Mouse (Mus musculus) 416B (cell line): ENCODE measurements around the gene Zfp710.

Source experiments
- DNase-seq: peaks from one replicate; pipeline ENCODE4 v3.0.0; 2011; ENCODE audit warnings: low read depth

Gene Zfp710

GRCm38 (mm10) chr7:80057781-80058180 is 33.2 kb downstream of the Zfp710 start:
- DNase-seq, result no peak

DNA sequence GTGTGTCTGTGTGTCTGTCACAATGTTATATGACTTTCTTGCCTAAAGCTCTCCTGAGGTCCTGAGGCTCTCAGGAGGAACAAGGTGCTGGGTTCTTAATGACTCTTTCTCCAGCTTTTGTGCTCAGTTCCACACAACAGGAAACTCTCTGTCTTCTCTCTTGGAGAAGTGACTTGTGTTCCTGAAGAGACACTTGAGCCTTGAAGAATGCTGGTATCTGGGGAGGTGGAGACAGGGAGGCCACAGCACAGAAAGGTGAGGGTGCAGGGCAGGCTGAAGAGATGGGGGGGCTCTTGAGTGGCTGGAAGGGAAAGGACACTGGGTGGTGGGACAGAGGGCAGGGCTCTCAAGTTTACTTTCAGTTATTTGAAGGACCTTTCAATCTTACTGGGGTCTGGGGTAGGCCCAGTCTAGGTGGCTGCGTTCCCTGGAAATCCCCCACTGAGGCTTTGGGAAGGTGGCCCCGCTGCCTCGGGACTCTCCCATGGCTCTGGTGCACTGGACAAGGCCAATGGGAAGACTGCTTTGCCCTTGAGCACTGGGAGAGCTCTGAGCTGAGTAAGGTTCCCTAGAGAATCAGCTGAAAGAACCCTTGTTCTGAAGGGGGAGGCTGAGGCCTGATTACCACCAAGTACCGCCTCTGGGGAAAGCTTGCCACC is 33.9 kb downstream of the Zfp710 start:
- DNase-seq, result no peak

DNA sequence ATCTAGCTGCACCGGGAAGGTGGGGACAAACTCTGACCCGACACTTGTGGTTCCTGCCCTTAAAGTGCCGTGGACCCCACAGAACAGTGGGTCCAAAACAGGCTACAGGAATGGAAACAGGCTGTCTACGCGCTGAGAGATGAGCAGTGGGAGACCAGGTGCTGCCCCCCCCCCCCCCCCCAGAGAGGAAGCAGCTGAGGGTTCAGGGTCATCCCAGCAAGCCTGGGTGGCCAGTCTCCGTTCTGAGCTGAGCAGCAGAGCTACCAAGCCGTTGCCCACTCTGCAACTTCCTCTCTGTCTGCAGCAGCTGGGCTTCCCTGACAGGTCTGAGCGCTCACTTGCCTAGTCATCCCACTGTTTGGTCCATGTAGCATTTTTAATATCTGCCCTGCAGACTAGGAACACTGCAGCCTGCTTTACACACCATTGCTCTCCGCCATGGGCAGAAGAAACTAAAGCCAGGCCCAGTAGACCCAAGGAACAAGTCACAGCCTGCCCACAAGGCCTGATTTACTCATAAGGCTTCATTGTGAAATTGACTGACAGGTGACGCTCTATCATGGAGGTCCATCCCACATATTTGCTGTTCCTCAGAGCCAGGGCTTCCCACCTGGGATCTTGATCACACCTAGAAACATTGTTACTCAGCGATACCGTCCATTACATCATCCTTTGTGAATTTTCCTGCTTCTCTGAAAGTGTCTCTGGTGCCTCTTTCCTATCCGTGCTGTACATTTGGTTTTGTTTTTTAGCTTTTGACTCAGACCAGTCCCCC is 34.6 kb downstream of the Zfp710 start:
- peak; percentile 76 for DNase-seq

DNA sequence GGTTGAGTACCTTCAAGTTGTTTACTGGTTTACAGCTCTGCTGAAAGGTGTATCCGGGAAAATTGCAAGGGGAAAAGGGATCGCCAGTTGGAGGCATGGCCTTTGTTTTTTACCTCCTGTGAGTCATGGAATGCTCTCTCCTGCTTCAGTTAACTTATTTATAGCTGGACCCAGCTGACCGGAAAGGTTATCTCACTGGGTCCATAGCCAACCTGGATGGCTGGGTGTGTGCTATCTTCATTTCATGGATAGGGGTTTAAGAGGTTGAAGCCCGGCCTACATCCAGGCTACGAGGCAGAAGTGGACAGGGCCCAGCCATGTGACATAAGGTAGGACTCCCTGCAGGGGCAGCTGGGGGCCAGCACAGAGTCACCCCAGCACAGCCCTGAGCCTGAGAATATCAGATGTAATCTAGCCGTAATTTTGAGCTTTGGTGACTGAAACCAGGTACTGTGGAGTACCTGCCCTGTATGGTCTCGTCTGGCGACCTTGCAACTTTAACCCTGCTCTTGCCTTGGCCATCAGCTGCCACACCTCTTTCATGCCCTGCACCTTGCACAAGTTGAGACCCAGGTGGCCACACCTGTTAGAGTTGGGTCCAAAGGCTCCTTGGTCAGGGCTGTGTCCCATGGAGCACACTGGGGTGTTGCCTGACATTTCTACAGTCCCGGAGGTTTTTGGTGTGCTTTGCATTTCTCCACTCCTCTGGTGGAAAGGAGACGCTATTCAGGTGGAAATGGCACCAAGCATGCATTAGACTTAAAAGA is 35.6 kb downstream of the Zfp710 start:
- DNase-seq, result no peak

DNA sequence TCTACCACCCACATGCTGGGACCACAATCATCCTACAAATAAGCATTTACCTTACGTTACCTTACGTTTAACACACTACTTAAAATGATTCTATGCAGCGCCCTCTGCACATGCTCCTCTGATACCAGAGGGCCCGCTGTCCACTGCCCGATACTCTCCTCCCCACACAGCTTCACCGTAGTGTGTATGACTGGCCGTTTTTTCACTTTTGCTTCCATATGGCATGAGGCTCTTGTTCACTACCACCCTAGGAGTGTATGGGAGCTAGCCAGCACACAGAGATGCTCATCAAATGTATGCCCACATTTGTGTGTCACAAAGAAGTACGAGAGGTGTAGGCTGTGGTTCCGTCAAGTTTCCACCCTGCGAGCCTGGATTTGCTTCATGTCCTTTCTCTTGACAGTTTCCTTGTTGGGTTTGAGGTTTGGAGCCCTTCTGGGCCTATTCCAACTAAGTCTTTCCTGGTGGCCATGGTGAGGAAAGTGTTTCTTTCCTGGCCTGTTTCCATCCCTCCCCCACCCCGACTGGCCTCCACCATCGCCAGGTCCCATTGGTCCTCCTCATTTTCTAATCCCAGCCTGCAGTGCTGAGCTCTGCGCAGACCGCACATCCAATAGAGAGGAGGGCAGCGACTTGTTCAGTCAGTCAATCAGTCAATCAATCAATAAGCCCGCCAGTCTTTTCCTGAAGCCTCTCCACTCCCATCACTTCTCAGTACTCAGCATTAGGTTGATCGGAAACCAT is 37.6 kb downstream of the Zfp710 start:
- no peak for DNase-seq

- DNase-seq, result no peak
These were observed 38.6 kb downstream of the Zfp710 start for GRCm38 (mm10) chr7:80063244-80063643.

DNA sequence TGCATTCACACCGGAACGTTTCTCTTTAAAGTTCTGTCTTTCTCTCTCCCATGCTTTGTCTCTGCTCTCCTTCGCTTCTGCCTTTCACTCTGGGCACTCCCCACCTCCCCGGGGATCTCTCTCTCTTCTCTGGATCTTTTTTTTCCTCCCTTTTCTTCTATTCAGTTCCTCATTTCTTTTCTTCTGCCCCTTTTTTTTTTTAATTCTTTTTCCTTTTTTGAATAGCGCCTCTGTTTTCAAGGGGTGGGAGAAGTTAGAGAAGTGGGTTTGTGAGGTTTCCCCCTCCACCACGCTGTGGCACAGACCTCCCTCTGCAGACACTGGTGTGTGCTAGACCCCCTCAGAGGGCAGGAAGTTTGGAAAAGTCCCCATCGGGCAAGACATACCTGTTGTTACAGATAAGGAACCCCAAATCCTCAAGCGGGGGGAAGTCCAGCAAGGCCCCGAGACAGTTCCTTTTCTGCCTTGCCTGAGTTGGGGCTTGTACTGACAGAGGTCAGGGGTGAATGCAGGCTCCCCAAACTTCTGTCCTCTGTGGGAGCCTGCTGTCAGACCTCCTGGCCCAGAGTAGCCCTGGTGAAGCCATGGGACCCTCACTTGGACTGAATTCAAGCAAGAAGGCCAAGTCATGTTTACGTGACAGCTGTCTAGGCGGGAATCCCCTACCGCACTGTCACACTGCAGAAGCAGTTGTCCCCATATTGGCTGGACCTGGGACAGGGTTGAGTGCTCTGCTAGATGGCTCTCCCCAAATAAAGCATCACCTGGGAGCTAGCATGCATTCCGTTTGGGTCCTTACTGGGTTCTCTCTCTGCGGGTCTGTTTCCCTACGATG is 39.5 kb downstream of the Zfp710 start:
- no peak for DNase-seq

- DNase-seq, result no peak
These were observed 40.6 kb downstream of the Zfp710 start for GRCm38 (mm10) chr7:80065250-80065649.

DNA sequence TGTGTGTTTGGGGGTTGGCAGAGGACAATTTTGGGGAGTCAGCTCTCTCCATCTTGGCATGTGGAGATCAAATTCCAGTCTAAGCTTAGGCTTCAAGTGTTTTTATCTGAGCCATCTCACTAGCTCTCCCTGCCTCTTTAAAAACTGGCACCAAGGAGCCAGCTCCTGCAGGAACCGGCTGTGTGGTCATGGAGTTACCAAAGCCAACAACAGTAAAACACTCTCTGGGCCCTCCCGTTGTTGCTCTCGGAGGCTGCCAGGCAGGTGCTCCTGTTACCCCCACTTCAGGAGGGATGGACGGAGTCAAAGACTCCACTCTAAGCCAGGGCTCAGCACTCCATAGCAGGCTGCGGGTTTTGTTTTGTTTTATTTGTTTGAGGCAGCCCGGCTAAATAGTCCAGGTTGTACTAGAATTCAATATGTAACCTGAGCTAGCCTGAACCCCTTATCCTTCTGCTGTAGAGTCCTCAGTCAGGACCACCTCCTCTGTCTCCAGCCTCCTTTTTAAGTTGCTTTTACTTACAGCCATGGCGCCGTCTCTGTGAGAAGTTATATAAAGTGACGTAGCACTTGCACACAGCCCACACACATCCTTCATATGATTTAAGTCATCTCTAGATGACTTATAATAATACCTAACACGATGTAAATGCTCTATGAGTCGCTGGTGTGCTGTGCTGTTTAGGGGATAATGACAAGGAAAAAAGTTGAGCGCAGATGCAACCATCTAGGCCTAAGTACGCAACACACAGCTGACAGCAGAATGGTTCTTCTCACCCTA is 42.3 kb downstream of the Zfp710 start:
- DNase-seq, result no peak

DNA sequence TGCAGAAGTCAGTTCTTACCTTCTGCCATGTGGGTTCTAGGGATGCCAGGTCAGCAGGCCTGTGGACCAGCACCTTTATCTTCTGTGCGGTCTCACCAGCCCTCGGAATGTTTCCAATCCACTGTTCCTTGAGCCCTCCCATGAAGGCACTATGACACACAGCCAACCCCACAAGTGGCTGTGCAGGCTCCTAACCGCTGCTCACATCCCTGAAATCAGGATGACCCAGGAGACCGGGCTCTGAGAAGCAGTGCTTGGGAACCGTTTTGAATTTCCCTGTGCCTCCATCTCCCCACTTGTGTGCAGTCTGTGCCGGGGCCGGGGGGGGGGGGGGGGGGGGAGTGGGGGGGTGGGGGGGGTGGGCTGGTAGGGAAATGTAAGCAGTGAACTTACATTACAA is 43.7 kb downstream of the Zfp710 start:
- DNase-seq, result no peak

DNA sequence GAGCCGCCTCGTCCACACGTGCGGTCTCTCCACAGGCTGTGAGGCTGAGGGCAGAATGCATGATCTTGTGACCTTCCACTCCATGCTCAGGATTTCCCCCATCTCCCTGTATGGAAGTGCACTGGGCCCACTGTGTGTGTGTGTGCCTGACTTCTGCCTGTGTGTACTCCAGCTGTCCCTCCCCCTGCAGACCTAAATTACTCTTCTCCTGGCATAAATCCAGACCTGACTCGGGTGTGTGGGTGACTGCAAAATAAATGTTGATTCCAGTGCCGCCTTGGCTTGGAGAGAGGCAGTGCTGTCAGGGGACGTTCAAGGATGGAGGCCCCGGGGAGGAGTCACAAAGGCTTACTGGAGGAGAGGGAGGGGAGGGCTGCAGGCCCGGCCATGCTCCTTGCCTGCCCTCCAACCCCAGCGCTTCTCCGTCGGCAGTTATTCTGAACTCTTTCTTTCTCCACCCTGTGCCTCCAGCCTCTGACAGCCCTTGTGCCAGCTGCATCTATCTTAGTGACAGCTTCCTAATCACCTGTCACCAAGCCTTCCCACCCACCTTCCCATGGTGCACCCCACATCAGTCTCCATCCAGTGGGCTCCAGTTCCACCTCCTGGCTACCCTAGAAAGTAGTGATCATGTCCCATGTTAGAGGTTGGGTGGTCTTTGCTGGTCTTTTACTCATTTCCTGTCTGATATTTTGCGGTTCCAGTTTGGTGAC is 45.2 kb downstream of the Zfp710 start:
- DNase-seq, result no peak

GRCm38 (mm10) chr7:80071209-80071608 is 46.6 kb downstream of the Zfp710 start:
- DNase-seq, result no peak

GRCm38 (mm10) chr7:80072297-80072696 is 47.7 kb downstream of the Zfp710 start:
- DNase-seq, result no peak

GRCm38 (mm10) chr7:80073506-80073905 is 48.9 kb downstream of the Zfp710 start:
- no peak for DNase-seq

- DNase-seq, result peak; percentile 93
These were observed 50.4 kb downstream of the Zfp710 start for GRCm38 (mm10) chr7:80074921-80075441.

GRCm38 (mm10) chr7:80075946-80076583 is 51.5 kb downstream of the Zfp710 start:
- no peak for DNase-seq

DNA sequence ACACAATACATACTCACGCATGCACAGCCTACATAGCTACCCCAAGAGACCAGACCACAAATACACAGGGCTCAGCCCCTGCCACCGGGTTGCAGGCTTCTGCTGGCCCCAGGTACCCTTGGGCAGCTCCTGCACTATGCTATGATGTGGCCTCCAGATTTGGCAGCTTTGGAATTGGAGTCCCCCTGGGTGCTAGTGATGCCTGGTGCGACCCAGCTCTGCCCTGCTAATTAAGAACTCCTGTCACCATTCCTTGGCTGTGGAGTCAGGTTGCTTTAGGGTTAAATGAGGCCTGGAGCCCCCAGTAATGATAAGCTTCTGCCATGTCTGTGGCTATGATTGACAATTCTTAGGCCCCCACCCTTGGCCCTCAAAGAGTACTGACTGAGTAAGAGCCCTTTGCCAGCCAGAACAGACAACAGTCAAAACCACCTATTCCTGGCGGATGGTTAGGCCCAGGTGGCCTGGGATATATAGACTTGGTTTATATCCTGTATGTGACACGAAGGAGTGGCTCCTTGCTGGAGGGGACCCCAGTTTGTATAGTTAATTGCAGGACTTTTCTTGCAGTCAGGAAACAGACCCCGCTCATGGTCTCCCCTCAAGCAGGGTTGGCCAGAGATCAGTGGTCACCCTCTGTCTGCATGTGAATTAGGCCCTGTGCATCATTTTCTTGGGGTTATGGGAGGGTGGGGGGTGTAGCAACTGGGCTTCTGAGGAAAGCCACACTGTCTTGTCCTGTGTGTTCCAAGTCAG is 52.5 kb downstream of the Zfp710 start:
- DNase-seq, result no peak

DNA sequence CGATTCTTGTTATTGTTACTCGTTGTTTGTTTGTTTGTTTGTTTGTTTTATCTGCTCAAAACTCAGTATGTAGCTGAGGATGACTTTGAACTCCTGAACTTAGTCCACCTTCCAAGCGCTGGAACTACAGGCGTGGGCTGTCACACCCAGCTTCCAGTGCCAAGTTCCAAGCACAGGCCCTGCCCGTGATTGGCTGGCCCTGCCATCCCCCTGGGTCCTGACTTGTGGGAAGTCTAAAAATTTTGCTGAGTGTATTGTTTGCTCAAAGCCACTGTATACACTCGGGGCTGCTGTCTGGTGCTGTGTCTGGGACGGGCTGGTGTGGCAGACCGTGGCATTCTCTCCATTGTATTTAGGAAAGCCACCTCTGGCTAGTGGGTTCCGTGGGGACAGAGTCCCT is 53.2 kb downstream of the Zfp710 start:
- no peak for DNase-seq
